Mouse (Mus musculus) embryo, embryonic 10 days (tissue): ENCODE measurements around the gene Ubxn10.
A peak's percentile ranks its signal among the peaks of the same experiment; 100 is the strongest.

Experiments used
- DNase-seq: peaks from one replicate; pipeline ENCODE4 v3.0.0-alpha.2; 2015; ENCODE audit warnings: low spot score

Ubxn10 gene

DNA sequence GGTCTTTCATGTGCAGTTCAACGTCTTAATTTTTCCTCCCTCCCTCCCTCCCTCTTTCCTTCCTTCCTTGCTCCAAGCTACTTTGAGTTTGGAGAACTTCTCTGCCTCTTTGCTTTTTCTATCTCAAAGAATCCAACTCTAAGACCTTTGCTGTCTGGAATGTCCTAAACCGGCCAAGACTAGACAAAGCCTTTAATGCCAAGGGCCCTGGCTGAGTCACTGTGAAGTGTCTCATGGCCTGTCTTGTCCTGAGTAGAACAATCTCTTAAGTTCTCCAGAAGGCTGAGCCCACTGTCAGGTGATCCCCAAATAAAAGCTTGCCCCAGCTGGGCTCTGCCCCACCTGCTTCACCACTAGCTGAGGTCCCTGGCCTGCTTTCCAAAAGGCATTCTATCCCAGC, 34.9 kb downstream of the Ubxn10 start:
- DNase-seq, result no peak

DNA sequence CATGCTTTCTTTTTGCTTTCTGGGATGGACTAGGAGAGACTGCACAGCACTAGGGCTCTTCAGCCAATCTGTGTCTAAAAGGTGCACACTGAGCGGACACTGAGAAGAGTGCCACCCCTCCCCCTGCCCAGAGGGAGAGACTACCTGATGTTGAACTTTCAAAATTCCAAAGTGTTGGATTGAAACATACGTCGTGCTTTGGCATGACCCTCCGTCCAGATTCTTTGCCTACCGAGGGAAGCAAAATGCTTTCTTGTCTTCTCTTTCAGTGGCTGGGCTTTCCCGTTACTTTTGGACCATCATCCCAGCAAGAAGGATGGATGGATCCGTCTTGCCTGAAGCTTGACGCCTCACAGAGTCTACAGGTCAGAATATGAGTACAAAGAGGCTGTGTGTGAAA, 35.9 kb downstream of the Ubxn10 start:
- DNase-seq, result no peak

DNA sequence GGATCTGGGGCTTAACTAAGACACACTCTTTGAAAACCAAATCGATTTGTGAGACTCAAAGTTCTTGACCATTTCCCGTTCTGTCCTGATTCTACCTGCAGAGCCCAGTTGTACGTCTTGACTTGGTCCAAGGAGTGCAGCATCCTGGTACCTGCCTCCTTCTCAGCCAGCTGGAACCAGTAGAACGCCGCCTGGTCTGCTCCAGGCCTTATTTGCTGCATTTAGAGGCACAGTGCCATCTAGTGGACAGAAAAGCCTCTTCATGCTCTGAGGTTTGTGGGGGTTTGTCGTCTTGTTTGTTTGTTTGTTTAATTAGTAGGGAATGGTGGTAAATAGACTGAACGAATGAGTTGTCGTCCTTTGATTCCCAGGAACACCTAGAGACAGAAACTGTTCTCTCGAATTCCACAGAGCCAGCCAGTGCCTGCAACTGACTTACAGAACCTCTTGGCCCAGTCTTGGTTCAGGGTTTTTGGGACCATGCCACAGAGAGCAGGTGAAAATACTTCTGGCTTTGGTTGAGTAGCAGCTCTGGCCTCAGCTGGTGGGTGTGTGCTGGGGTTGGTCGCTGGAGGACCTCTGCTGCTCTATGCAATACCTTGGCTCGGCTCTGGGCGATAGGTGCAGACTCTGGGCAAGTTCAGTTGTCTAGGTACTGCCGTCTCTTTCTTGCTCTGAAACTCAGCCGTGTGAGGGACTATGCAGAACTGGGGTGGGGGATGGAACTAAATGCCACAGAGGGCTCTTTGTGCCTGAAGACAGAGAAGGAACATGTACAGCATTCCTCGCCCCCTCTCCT, 36.6 kb downstream of the Ubxn10 start:
- peak; percentile 84 for DNase-seq

DNA sequence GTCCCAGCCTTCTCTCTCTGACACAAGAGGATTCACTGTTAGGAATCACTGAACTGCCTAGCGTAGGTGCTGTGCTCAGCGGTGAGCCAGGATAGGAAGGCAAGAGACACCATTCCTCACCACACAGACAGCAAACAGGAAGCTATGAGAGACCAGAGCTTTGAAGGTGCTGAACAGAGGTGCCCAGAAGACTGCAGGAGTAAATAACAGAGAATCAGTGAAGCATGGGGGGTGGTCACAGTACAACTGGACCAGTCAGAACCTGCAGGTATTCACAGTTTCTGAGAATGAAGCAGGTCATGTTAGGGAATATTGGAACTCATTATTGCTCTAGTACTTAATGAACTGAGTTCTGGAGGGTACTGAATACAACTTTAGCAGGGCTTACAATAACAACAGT, 38.7 kb downstream of the Ubxn10 start:
- DNase-seq, result no peak

DNA sequence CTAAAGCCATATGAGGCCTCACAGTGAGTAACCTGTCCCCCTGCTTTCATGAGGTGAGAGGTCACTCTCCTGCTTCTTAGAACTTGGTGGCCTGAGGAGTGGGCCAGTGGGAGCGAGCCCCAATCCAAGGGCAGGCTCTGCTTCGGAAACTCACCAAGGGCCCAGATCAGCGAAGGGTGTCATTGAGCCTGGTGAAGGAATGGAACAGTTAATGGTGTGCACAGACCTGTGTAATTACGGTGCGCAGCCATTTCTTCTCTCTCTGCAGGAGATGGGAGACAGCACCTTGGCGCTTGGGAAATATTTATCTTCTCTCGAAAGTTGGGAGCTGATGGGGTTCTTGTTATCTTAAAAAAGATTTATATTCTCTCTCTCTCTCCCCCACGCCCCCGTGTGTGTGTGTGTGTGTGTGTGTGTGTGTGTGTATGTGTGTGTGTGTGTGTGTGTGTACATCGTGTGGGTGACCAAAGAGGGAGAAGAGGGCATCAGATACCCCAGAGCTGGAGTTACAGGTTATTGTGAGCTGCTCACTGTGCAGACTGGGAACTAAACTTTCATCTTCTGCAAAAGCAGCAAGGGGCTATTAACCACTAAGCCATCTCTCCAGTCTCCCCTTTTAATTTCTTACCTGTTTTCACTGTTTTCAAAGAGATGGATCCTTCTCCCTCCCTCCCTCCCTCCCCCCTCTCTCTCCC, 39.7 kb downstream of the Ubxn10 start:
- DNase-seq, result no peak

DNA sequence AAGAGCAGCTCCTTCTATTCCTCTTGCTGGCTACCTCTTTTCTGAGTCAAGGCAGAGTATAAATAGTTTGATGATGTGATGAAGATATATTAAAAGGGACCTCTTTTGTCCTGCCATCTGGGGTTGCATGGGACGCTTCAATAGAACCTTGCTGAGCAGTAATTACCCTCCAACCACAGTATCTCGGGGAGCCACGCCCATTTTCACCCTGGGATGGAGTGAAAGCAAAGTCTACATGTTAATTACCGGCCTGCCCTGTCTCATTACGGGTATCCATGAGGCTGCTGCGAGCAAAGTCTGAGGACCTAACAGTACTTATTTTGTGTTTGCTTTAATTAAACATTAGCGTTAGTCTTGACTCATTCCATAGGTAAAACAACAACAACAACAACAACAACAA, 40.2 kb downstream of the Ubxn10 start:
- DNase-seq, result peak; percentile 32

DNA sequence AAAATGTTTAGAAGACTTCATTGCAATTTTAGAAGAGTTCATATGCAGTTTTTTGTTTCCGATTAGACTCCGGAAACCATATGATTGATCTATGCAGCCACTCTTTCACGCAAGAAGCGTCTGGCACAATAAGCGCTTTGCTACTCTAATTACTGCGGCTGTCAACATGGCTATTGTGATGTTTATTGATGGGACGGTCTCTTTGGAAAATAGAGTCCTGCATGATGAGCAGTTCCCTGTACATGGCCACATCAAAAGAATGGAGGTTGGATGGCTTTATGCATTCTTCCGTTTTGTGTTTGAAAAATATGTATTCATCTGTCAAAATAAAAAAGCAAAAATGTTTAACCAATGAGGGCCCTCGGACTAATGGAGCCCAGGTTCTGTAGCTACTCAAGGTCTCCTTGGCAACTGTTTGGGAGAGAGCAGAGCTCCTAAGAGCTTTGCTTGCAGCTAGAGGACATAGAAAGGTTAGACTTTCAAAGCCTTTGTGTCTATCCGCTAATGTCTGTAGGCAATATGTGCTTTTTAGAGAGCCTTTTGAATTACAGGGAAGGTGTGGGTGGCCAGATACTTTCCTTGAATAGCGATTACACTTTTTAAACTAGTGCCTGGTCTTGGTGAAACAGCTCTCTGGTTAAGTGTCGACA, 43.8 kb downstream of the Ubxn10 start:
- DNase-seq, result peak; percentile 40

DNA sequence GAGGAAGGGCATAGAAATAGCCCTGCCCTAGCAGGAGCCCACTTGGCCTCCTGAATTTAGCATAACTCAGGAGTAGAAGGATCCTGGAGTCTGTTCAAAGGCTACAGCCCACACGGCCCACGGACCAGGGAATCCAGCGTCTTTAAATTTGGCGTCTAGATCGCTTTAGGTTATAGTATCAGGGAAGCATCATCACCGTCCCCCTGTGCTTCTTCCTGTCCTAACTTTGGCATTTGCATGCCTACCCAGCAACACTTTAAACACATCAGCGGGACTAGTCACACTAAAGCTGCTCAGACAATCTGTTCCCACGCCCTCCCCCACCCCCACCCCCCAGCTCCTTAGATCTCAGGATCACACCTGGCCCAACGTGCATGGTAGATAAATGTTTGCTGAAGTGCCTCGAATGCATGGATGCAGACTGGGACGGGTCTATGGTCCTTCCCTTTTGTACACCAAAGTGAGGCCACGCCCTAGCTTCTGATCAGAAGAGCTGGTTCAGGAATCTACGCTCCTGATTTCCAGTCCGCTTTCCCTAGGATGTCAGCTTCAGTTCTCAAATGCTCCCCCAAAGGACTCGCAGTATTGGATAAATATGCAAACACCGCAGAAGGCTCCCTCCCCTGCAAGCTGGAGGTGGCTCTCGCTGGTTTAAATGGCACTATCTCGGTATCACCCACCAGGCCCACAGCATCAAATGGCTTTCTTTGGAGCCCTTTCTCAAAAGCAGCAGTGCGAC, 45.4 kb downstream of the Ubxn10 start:
- no peak for DNase-seq

DNA sequence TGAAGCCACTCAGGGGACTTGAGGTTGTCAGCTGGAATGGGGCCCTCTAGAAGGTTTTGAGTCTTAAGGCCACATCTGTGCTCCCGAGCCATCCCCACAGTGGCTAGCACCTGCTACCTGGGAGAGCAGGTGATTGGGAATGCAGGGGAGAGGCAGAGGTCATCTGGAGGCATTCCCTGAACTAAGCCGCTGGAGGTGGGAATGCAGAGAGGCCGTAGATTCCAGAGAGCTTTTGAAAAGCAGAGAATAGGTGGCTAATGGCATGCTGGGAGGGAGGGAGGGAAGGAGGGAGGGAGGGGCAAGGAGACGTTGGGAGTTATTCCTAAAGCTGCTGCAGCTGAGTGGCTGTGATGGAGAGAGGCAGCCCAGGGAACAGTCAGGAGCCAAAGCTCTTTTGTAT, 46.4 kb downstream of the Ubxn10 start:
- no peak for DNase-seq

DNA sequence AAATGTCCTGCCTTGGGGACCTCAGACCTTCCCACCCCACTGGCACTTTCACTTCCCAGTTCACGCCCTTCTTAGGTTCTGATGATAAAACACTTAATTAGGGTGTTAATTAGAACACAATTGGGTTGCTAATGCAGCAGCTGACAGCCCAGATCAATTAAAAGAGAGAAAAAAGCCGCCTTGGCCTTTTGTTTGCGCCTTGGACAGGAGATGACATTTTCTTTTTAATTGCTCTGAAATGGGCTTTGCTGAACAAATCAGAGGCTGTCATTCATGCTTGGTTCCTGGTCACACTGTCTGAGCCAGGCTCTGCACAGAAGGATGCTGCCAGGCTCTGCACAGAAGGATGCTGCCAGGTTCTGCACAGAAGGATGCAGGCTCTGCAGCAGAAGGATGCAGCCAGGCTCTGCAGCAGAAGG, 47.9 kb downstream of the Ubxn10 start:
- DNase-seq, result no peak

DNA sequence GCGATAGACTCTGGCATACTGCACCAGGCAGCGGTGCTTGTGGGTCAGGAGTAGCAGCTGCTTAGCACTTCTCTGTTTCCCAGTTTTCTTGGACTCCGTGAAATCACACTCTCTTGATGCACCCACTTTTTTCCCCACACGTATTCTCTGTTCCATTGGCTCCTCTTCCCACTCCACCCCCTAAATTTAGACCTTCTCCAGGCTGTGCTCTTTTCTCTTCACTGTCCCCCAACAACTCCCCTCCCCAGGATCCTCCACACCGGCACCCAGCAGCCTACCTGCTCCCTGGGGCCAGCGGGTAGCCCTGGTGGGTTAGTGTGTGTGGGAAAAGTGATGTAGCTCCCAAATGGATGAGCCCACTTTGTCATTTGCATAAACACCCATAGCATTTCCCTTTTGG, 51.2 kb downstream of the Ubxn10 start:
- no peak for DNase-seq

DNA sequence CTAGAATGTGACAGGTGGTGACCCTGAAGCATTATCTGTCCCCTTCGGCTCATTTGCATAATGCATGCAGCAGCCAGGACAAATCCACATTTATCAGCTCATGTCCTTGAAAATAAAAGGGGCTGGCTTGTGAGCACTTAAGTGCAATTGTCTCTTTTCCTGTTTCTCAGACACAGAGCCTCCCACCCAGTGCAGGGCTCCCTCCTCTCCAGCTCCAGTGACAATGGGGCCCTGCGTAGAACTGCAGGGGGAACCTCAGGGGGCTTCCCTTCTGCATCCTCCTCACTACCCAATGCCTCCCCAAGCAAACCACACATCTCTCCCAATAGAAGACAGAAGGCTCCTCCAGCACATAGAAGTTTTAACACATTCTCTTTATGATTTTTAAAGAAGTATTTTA, 54.2 kb downstream of the Ubxn10 start:
- no peak for DNase-seq

DNA sequence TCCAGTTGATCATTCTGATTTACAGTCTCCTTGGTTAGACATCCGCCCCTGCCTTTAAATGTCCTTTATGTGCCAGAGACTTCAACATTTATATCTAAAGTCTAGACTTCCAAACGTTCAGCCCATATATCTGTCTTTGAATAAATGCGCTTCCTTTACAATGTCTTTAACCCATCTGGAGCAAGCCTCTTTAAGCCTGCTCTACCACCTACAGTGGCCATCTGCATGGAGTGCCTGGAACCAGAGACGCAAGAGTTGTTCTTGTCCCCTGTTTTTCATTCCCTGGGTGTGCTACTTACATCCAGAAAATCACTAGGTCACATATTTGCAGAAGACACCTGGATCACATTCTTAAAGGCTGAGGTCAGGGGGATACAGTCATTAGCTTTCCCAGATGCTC, 56.8 kb downstream of the Ubxn10 start:
- no peak for DNase-seq

DNA sequence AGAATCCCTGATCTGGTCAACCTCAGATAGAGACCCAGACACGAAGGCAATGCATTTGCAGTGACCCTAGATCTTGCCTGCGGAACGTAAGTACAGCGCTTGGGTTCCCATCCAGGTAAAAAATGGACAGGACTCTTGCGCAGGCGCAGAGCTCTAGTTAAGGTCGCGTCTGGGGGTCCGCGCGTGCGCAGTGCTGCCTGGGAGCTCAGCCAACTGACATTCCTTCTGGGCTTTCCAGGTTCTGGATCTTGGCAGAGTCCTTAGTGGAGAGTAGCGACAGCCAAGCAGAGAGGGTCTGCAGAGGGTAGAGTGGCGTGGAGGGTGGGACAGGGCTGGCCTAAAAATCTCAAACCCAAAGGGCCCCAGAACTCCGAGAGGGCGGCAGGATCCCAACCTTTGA, 59.4 kb downstream of the Ubxn10 start:
- DNase-seq, result peak; percentile 58

DNA sequence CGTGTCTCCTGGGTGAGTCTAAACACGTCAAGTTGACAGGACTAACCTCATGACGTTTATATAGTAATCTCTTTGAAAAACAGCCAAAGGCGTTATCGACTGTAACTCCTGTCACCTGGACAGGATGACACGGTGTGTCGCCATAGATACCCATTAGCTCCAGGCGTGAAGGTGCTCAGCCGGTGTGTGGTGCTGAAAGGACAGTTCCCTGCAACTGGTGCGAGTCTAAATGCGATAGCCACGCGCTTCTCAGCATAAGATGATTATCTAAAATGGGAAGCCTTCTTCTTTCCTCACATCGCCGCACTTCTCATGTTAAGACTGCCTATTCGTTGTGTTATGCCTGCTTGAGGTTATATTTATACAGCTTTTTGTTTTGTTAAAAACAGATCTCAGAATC, 60.5 kb downstream of the Ubxn10 start:
- peak; percentile 87 for DNase-seq

DNA sequence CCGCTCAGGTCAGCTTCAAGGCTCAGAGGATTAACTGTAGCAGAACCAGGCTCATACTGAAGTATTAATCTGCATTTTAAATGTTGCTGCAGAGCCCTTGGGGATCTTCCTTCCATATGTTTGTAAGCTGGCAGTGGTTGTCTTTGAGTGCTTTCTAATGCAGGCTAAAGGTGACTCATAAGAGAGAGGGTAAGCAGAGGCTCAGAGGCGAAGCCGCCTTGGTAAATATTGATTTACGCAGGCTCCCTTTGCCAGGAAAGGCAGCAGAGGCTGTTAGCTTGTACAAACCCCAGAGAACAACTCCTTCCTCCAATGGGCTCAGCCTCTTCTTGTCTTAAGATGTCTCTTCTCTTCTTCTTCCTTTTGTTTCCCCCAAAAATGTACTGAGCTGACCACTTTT, 64.8 kb downstream of the Ubxn10 start:
- no peak for DNase-seq

DNA sequence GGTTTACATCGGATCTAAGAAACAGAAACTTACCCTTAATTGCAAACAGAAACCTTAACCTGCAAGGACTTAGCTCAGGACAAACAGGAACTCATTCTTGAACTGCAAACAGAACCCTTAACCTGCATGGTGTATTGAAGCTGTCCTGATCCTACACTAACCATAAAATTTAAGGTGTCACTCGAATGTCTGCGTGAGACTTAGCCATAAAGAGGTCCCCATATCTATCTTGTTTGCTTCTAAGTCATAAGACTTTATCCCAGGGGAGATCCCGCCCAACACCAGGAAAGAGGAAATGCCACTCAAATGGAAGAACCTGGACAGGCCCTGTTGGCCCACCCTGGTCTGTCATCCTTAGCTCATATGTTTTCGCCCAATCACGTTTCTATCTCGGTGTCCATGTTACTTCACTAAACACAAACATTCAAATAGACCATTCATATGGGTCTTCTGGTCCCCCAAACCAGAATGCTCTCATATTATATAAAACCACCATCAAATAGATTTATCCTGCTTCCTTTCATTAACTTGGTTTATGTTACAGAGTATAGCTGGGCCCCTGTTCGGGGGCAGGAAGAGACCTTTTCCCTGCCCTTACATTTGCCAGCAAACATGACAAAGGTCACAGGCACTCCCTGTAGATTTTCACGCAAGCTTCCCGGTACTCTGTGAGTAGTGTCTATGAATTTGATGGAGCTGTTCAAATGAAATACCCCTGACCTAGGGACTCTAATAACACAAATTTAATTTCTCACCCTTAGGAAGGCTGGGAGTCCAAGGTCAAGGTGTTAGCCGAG, 66.7 kb downstream of the Ubxn10 start:
- no peak for DNase-seq

DNA sequence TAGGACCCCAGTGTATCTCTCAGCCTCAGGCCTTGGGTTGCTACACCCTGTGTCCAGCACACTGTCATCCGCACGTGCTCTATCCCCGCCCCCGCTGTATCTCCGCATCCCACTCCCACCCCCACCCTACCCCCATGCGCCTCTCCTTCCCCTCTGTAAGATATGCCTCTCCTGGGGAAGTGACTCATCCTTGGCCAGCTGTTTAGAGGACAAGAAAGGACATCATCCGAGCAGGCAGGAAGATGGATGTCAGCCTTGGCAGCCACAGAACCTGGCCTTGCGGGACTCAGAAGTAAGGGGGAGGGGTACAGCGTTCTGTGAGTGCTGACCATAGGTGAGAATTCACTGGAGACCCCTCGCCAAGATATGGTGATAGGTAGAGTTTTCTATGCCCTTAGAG, 70.4 kb downstream of the Ubxn10 start:
- DNase-seq, result no peak

DNA sequence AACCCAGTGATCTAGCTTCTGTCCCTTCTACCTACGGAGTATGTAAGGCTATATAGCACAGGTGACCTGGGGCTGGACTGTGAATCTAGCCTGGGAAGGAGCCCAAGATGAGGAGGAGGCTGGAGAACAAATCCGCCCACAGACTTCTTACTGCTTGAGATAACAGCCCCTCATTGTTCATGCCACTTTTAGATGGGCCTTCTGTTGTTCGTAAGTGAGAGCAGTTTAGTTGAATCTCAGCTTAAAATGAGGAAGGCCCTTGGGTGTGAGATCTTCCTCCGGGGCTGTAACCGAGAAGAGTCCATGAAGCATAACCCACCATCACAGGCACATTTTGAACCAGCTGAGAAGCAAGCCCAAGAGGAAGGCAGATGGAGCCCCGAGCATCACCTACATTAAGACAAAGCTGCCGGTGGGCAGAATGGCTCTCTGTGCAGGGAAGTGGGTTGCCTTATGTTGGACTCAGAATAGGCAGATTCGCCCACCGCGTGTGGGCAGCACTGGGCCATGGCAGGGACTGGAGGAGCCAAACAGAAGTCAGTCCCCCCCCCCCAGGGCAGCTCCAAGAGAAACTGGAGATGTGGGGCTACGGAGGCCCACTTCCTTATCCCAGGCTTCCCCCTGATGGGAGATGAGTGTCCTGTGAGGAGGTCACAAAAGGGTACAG, 76.9 kb downstream of the Ubxn10 start:
- no peak for DNase-seq
